Mouse (Mus musculus) telencephalon, adult 2 months (tissue): ENCODE data around the gene Klhl7.
A peak's percentile ranks its signal among the peaks of the same experiment; 100 is the strongest.
"Not testable (repeated sequence)": the region's sequence is repeated elsewhere in the genome, so short reads cannot be mapped to it uniquely, and the experiment has no call there.

ENCODE experiments used
- DNase-seq: peaks from one replicate; pipeline ENCODE4 v3.0.0-alpha.2; 2011; ENCODE audit warnings: low read depth, low spot score

Gene Klhl7

DNA sequence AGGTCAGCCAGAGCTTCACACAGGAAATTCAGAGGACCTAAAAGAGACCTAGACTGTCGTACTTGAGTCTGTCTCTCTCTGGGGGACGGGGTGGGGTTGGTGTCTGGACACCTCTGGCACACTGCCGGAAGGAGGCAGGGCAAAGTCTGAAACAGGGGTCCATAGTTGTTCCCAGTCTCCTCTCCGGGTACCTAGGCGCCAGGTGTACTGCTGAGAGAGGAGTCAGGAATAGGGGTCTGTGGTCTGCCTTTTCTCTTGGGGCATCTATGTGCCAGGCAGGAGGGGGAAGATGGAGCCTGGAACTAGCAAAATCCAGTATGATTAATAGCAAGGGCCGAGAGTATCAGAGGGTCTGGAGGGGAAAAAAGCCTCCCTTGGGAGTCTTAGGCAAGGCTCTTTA, 5.0 kb upstream of the Klhl7 start:
- no peak for DNase-seq

- no peak for DNase-seq
Observed at GRCm38 (mm10) chr5:24095881-24096280, 4.5 kb upstream of the Klhl7 start.

GRCm38 (mm10) chr5:24100810-24101311, 456 bp downstream of the Klhl7 start:
- no peak for DNase-seq

- DNase-seq = peak; percentile 73
Observed at GRCm38 (mm10) chr5:24101446-24102140, 1.2 kb downstream of the Klhl7 start.

DNA sequence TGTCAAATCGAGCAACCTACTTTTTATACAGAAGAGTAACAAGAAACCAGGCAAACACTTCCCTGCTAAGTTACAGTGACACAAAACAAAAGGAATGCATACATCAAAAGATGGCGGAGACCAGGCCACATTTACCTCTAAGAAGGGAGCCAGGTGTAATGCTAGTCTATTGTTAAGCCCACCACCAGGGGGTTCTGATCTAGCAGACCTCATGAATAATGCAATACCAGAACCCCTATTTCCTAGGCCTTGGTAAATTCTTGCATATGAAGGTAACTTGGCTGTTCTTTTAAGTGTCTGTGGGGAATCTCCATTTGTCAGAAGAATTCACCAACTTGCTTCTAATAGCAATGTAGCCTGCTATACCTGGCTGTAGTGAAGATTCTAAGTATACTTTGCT, 2.8 kb downstream of the Klhl7 start:
- DNase-seq = not testable (repeated sequence)

DNA sequence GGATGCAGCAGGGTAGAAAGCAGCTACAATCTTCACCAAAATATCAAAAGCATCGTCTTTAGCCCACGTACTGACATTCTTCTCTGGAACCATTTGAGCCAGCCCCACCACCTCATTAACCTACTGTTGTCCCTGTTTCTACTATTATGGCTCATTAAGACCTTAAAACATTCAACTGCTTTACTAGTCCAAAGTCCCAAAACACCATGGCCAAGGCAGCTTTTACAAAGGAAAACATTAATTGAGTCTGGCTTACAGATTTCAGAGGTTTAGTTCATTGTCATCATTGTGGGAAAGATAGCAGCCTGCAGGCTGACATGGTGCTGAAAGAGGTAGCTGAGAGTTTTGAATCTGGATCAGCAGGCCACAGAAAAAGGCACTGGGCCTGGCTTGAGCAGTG, 3.4 kb downstream of the Klhl7 start:
- DNase-seq = no peak

DNA sequence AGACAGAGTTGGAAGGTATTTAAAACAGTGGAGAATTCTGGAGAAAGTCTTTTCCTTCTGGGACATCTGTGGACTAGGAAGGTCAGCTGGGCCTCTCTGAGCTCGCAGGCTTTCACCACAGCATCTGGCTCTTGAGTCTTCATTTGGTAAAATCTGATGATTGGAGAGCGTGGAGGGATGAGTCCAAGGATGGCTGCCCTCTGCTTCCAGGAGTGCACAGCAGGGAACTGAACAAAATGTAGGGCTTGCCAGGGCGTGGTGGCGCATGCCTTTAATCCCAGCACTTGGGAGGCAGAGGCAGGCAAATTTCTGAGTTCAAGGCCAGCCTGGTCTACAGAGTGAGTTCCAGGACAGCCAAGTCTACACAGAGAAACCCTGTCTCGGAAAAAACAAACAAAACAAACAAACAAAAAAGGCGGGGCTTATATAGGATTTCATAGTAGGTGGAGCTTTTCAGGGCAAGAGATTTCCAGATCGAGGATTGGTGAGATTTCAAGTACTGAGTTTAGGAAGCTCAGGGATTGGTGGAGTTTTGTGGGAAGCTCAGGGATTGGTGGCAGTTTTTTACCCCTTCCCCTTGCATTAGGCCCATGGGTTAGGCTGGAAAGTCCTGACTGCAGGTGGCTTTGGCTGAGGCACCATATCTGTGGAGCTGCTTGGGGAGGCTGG, 6.8 kb downstream of the Klhl7 start:
- no peak for DNase-seq

- no peak for DNase-seq
Observed at GRCm38 (mm10) chr5:24107740-24108098, 7.3 kb downstream of the Klhl7 start.

DNA sequence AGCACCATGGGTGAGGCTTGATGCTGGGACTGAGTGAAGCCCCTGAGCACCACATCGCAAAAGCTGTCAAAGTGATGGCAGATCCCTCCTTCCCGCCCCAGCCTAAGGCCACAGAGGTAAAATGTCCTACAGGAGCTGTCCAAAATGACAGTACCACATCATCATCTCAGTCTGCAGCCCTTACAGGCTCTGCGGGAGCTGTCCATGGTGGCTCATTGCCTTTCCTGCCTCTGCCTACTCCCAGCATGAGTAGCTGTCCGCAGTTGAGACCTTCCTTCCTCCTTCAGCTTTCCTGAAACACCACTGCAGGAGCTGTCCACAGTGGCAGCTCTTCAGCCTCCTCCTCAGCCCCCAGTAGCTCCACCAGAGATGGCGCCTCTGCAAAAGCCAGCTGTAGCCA, 9.7 kb downstream of the Klhl7 start:
- DNase-seq = no peak

GRCm38 (mm10) chr5:24112116-24112903, 11.9 kb downstream of the Klhl7 start:
- DNase-seq = peak; percentile 18

DNA sequence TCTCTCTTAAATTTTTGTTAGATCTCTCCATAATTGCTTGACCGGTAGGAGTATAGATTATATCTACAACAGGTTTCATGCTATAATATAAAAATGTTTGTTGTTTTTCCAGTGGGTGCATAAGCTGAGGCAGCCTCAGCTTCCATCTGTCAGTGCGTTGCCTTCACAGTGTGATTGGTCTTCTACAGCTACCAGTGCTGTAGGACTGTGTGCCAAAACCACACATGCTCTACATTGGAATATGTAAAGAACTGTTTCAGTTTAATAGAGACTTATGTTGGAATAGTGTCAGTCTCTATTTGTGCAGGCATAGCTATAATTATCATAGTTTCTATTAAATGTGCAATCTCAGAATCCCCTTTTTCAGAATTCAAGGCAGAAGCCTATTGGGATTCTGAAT, 21.8 kb downstream of the Klhl7 start:
- no peak for DNase-seq

DNA sequence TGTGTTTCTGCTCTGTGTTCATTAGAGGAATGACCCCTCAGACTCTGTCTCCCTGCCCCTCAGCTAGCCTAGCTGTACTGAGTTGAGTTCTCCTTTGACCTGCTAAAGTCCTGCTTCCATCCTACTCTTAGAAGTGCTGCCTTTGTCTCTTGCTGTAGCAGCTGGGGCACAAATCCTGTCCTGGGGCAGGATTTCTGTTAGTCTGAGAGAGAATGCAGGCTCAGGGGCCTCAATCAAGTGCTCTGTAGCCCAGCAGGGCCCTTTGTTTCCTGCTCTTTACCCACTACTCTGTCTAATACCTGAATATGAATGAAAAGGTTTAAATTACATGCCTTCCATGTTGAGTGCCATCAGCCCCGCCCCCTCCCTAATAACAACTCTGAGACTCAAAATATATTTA, 23.8 kb downstream of the Klhl7 start:
- no peak for DNase-seq

DNA sequence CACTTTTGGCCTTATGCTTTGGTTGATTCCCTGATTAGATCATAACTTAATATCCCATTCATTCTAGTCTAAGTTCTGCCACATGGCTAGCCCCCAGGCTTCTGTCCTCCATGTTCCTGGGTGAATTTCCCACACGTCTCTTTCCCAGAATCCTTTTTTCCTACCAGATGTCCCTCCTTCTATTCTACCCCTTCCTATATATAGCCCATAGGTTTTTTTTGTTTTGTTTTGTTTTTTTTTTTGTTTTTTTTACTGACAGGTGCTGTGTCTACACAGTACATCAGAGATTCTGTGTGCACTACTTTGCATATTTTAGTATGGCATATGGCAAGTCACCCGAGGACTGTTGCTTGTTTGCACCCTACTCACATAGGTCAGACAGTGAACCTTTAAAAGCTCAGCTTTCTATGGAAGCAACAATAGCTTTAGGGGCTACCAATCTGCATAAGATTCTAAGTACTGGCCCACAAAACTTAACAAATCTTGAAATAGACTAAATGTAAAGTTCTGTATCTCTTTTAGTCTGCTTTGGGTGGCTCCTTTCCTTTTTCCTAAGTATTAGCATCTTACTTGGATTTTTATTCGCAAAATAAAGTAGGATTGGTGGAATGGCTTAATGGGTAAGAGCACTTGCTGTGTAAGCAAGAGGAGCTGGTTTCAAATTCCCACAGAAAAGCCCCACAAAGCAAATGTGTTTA, 24.3 kb downstream of the Klhl7 start:
- no peak for DNase-seq

DNA sequence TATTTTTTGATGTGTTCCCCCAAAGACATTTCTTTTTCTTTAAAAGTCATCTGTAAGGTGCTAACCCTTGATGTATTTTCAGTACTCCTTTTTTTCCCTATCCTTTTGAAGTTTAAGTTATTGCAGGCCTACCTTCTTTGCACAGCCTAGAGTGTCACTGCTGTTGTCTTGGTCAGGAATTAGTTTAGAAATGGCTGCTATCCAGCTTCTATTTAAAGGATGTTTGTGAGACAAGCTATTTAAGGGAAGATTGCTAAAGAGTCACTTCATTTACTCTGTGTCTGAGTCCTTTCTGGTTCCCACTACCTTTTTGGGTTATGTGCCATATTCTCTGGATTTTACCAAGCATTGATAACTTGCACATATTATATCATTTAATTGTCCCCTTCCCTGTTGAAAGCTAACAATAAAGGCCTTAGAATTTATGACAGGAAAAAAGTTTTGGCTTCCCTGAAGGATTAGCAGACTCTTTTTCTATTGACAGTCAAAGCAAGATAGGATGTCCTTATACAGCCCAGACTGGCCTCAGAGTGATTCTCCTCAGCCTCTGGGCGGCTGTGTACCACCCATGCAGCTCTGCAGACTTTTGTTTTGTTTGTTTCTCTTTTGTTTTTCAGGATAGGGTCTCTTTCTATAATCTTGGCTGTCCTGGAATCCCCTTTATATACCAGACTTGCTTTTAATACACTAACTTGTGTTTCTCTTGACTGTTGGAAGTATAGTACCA, 25.7 kb downstream of the Klhl7 start:
- DNase-seq = peak; percentile 23

DNA sequence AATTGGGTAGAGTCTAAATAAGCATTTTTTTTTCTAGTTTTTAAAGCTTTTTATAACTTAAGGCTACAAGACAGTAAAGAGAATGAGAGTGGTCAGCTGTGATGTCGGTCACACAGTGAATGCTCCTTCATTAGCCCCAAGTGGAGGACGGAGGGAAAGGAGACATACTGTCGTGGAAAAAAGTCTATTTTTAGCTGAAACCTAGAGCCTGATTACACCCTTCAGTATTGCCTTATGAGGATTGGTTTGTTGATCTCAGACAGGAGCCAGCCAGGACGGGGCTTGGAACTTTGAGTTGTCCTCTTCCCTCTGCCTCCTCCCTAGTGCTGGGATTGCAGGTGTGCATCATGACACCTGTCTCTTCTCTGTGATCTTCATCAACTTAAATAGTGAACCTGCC, 26.6 kb downstream of the Klhl7 start:
- DNase-seq = no peak

DNA sequence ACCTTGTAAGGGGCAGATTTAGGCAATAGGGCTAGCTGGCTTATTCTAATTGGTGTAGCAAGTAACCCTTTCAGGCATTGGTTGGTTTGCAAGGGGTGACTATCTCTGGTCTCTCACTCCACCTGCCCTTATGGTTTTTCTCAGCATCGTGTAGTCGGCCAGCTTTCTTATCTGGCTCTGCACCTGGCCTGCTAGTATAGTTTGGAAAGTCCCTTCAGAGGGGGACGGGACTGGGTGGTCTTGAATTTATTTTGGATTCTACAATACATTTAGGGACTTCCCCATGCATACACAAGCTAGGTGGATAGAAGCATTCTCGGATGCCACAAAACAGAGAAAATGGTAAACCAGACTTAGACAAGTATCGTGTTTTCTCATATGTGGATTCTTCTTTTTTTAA, 46.6 kb downstream of the Klhl7 start:
- DNase-seq = no peak

- no peak for DNase-seq
Observed at GRCm38 (mm10) chr5:24152199-24152598, 51.8 kb downstream of the Klhl7 start.

DNA sequence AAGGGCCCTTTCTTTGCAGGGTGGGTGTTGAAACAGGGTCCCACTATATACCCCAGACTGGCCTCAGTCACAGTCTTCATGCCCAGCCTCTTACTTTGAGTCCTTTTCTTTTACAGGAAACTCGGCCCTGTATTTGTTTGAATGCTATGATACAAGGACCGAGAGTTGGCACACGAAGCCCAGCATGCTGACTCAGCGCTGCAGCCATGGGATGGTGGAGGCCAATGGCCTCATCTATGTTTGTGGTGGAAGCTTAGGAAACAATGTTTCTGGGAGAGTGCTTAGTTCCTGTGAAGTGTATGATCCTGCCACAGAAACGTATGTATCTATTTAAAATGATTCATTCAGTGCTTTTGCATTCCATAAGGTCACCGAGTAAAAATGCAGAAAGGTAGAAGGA, 56.4 kb downstream of the Klhl7 start:
- no peak for DNase-seq

- DNase-seq = peak; percentile 92
Observed at GRCm38 (mm10) chr5:24164789-24165445, 64.5 kb downstream of the Klhl7 start, which contains the start of gene Nupl2. Gene Nupl2, plus strand, starts transcription at chr5:24164963.

- no peak for DNase-seq
Observed at GRCm38 (mm10) chr5:24167263-24167662, 66.9 kb downstream of the Klhl7 start.

- DNase-seq = no peak
Observed at GRCm38 (mm10) chr5:24169881-24170280, 69.5 kb downstream of the Klhl7 start.
